Comparison of ENCODE assay signal across 8 mouse cellular contexts in the genomic region with DNA sequence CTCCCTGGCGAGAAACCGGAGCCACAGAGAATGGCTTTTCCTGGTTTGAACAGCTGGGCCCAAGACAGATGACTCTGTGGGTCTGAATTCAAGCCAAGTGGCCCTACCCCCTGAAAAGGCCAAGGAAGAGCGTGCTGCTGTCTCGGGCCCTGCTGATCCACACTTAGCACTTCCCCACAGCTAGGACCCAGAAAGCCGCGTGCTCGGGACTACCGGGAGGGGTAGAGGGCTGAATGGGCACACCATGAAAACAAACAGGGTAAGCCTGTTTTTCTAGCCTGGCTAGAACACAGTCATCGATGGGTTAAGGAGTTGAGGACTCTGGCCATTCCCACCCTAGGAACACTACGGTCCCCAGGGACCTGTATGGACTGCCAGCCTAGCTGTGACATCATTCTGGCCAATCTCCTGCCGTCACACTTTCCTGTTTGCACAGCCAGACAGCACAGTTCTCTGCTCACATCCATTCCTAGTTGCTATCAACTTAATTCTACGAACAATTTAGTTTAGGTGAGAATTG. TPM values are rescaled to one million over a fixed set of nuclear protein-coding genes. Genes with fewer than 3 reads are reported as not detected.
DNase-seq lines count a peak whose midpoint lies in the region; ATAC-seq lines count a peak whose summit lies in the region.

No protein-coding gene starts in this region.

- peak; percentile 41 for DNase-seq in hindbrain, embryonic 11.5 days (ENCODE audit: low spot score)
- DNase-seq in hindbrain, embryonic 14.5 days (ENCODE audit: low spot score): no peak
- peak; percentile 60 for DNase-seq in adrenal gland, postnatal 14 days
- peak; percentile 43 for DNase-seq in heart, postnatal 25 days (ENCODE audit: low spot score)
- DNase-seq in T-cell, adult 2 months (ENCODE audit: low spot score): no peak
- DNase-seq in layer of hippocampus, postnatal 10 days (ENCODE audit: low spot score in 2 of 2): no peak
- no peak for DNase-seq in Muller cell, postnatal 12 days (ENCODE audit: inconsistent ontology term)

- H3K4me3 ChIP-seq in hindbrain, embryonic 11.5 days (ENCODE audit: low read depth, low read length): no peak overlapping the region
- H3K4me3 ChIP-seq in hindbrain, embryonic 14.5 days (replicated peaks; ENCODE audit: low read length): no peak overlapping the region
- H3K4me3 ChIP-seq in liver, embryonic 16.5 days (ENCODE audit: low read depth, low read length): no peak overlapping the region

- H3K9me3 ChIP-seq in hindbrain, embryonic 11.5 days (ENCODE audit: control insufficient read depth, low read length): no peaks in the 10 kb centered on the region
- H3K9me3 ChIP-seq in hindbrain, embryonic 14.5 days (ENCODE audit: control insufficient read depth, low read length): no peaks in the 10 kb centered on the region
- no peaks in the 10 kb centered on the region for H3K9me3 ChIP-seq in liver, embryonic 16.5 days (replicated peaks; ENCODE audit: control insufficient read depth, low read length)

- 0 out of 2 replicates have a peak, but pooled peaks cover 4% of the 10 kb centered on the region for H3K4me1 ChIP-seq in hindbrain, embryonic 11.5 days (replicated peaks; ENCODE audit: control insufficient read depth, insufficient read depth, low read length)
- H3K4me1 ChIP-seq in hindbrain, embryonic 14.5 days (replicated peaks; ENCODE audit: control insufficient read depth, insufficient read depth, low read length): peaks cover 10% of the 10 kb centered on the region; the same call in 1 of the 2 replicates
- peaks cover 50% of the 10 kb centered on the region for H3K4me1 ChIP-seq in liver, embryonic 16.5 days (ENCODE audit: control insufficient read depth, low read depth, low read length)

- no peak overlapping the region for H3K27ac ChIP-seq in hindbrain, embryonic 11.5 days (ENCODE audit: low read depth, low read length)
- H3K27ac ChIP-seq in hindbrain, embryonic 14.5 days: no peak overlapping the region
- H3K27ac ChIP-seq in liver, embryonic 16.5 days (ENCODE audit: low read length): peak overlapping the region; percentile 66

- WGBS in hindbrain, embryonic 11.5 days: 47% methylated on average over 12 of the region's 12 CpGs
- WGBS in hindbrain, embryonic 14.5 days: 38% methylated on average over 12 of the region's 12 CpGs
- WGBS in liver, embryonic 16.5 days (ENCODE audit: insufficient replicate concordance): 39% methylated on average over 12 of the region's 12 CpGs

- H3K27me3 ChIP-seq in hindbrain, embryonic 11.5 days (ENCODE audit: control insufficient read depth, insufficient read depth, low read length): no peaks in the 10 kb centered on the region
- H3K27me3 ChIP-seq in hindbrain, embryonic 14.5 days (ENCODE audit: control insufficient read depth, insufficient read depth, low read length): no peaks in the 10 kb centered on the region
- no peaks in the 10 kb centered on the region for H3K27me3 ChIP-seq in liver, embryonic 16.5 days (ENCODE audit: control insufficient read depth, insufficient read depth, low read depth, low read length)

- no peak overlapping the region for H3K9ac ChIP-seq in hindbrain, embryonic 11.5 days (ENCODE audit: low read depth, low read length)
- no peak overlapping the region for H3K9ac ChIP-seq in hindbrain, embryonic 14.5 days
- 0 out of 2 replicates have a peak overlapping the region, but pooled peaks have one; percentile 19 for H3K9ac ChIP-seq in liver, embryonic 16.5 days (ENCODE audit: low read depth, low read length)

- intact Hi-C loops in heart, postnatal 25 days (cut with DNase I): no loop called here

- no peaks in the 10 kb centered on the region for H3K36me3 ChIP-seq in hindbrain, embryonic 11.5 days (ENCODE audit: control insufficient read depth, insufficient read depth, low read length)
- H3K36me3 ChIP-seq in hindbrain, embryonic 14.5 days (replicated peaks; ENCODE audit: control insufficient read depth, insufficient read depth): no peaks in the 10 kb centered on the region
- H3K36me3 ChIP-seq in liver, embryonic 16.5 days (ENCODE audit: control insufficient read depth, insufficient read depth): peaks cover 16% of the 10 kb centered on the region

- H3K4me2 ChIP-seq in hindbrain, embryonic 11.5 days (replicated peaks; ENCODE audit: low read depth, low read length): no peak overlapping the region
- H3K4me2 ChIP-seq in hindbrain, embryonic 14.5 days (replicated peaks): no peak overlapping the region
- H3K4me2 ChIP-seq in liver, embryonic 16.5 days (ENCODE audit: low read depth, low read length): no peak overlapping the region

- no peak for ATAC-seq in hindbrain, embryonic 11.5 days (ENCODE audit: low FRiP score)
- no peak for ATAC-seq in hindbrain, embryonic 14.5 days (ENCODE audit: low FRiP score)
- ATAC-seq in liver, embryonic 16.5 days (ENCODE audit: low read depth): no peak

RNA-seq across cellular contexts. Expression of a gene that starts 7.9 kb away (rescaled TPM):
- polyA plus RNA-seq in hindbrain, embryonic 11.5 days (2014; fragmentation: Nextera tagmentation; extraction: Ambion mirVana): 1,644 and 1,674 TPM in 2 replicates
- polyA plus RNA-seq in hindbrain, embryonic 14.5 days (2014; fragmentation: Nextera tagmentation; extraction: Ambion mirVana): 1,324 and 1,355 TPM in 2 replicates
- 1,351 and 1,485 TPM in 2 replicates for total RNA-seq in adrenal gland, postnatal 14 days (2021)
- 1,000 to 10,000 TPM; 1,042 to 1,257 TPM for total RNA-seq in heart, postnatal 25 days (2021)
- 564 and 565 TPM in 2 replicates for polyA plus RNA-seq in liver, embryonic 16.5 days (2015; fragmentation: Nextera tagmentation; extraction: Ambion mirVana)
- 1,000 to 10,000 TPM; 1,612 to 1,800 TPM for total RNA-seq in layer of hippocampus, postnatal 10 days (2021)

RNA-seq across cellular contexts. Expression of a gene that starts 17.3 kb away (rescaled TPM):
- polyA plus RNA-seq in hindbrain, embryonic 11.5 days (2014; fragmentation: Nextera tagmentation; extraction: Ambion mirVana): 89.9 and 91.5 TPM in 2 replicates
- 83.1 and 84.2 TPM in 2 replicates for polyA plus RNA-seq in hindbrain, embryonic 14.5 days (2014; fragmentation: Nextera tagmentation; extraction: Ambion mirVana)
- 54.8 and 56.1 TPM in 2 replicates for total RNA-seq in adrenal gland, postnatal 14 days (2021)
- total RNA-seq in heart, postnatal 25 days (2021): 10 to 100 TPM; 23.7 to 24.3 TPM
- polyA plus RNA-seq in liver, embryonic 16.5 days (2015; fragmentation: Nextera tagmentation; extraction: Ambion mirVana): 45.3 and 46.5 TPM in 2 replicates
- 10 to 100 TPM; 47.4 TPM for total RNA-seq in layer of hippocampus, postnatal 10 days (2021)

RNA-seq across cellular contexts. Expression of a gene that starts 18.4 kb away (rescaled TPM):
- 48.0 and 50.8 TPM in 2 replicates for polyA plus RNA-seq in hindbrain, embryonic 11.5 days (2014; fragmentation: Nextera tagmentation; extraction: Ambion mirVana)
- 41.5 and 42.7 TPM in 2 replicates for polyA plus RNA-seq in hindbrain, embryonic 14.5 days (2014; fragmentation: Nextera tagmentation; extraction: Ambion mirVana)
- total RNA-seq in adrenal gland, postnatal 14 days (2021): 114 and 140 TPM in 2 replicates
- total RNA-seq in heart, postnatal 25 days (2021): 10 to 100 TPM; 77.9 to 78.4 TPM
- polyA plus RNA-seq in liver, embryonic 16.5 days (2015; fragmentation: Nextera tagmentation; extraction: Ambion mirVana): 154 and 162 TPM in 2 replicates
- total RNA-seq in layer of hippocampus, postnatal 10 days (2021): 10 to 100 TPM; 27.1 to 37.0 TPM

RNA-seq across cellular contexts. Expression of a gene that starts 20.9 kb away (rescaled TPM):
- polyA plus RNA-seq in hindbrain, embryonic 11.5 days (2014; fragmentation: Nextera tagmentation; extraction: Ambion mirVana): 1.1 and 1.8 TPM in 2 replicates
- not detected in 2 replicates for polyA plus RNA-seq in hindbrain, embryonic 14.5 days (2014; fragmentation: Nextera tagmentation; extraction: Ambion mirVana)
- 0.44 TPM in 1 of 2 replicates, not detected in the other for total RNA-seq in adrenal gland, postnatal 14 days (2021)
- total RNA-seq in heart, postnatal 25 days (2021): not detected
- 0.30 and 0.35 TPM in 2 replicates for polyA plus RNA-seq in liver, embryonic 16.5 days (2015; fragmentation: Nextera tagmentation; extraction: Ambion mirVana)
- not detected for total RNA-seq in layer of hippocampus, postnatal 10 days (2021)

RNA-seq across cellular contexts. Expression of a gene that starts 25.5 kb away (rescaled TPM):
- polyA plus RNA-seq in hindbrain, embryonic 11.5 days (2014; fragmentation: Nextera tagmentation; extraction: Ambion mirVana): 5.6 and 9.0 TPM in 2 replicates
- 4.3 and 4.7 TPM in 2 replicates for polyA plus RNA-seq in hindbrain, embryonic 14.5 days (2014; fragmentation: Nextera tagmentation; extraction: Ambion mirVana)
- 3.6 and 8.7 TPM in 2 replicates for total RNA-seq in adrenal gland, postnatal 14 days (2021)
- 1 to 10 TPM; 1.3 to 1.4 TPM for total RNA-seq in heart, postnatal 25 days (2021)
- 1.8 TPM in 2 replicates for polyA plus RNA-seq in liver, embryonic 16.5 days (2015; fragmentation: Nextera tagmentation; extraction: Ambion mirVana)
- total RNA-seq in layer of hippocampus, postnatal 10 days (2021): 1 to 10 TPM; 3.5 to 3.9 TPM

Comparison
In these comparisons a context has a peak if more than half of its experiments do, and no peak if none do; other contexts are left out.
1. DNase-seq: peak in hindbrain, embryonic 11.5 days (single experiment), adrenal gland, postnatal 14 days (single experiment) and heart, postnatal 25 days (single experiment); none in hindbrain, embryonic 14.5 days (single experiment), T-cell, adult 2 months (single experiment), layer of hippocampus, postnatal 10 days (0 of 2) and Muller cell, postnatal 12 days (single experiment).